Mouse (Mus musculus) heart, postnatal 0 days (tissue): ENCODE measurements at regions not wholly inside any gene's neighbourhood (a gene's known extent, or its start where the extent isn't known, plus 50 kb on each side); places are given as distances from the start of the nearest gene placed in this dataset.
"Not testable (repeated sequence)": the region's sequence is repeated elsewhere in the genome, so short reads cannot be mapped to it uniquely, and the experiment has no call there.

Experiments used
- ATAC-seq: fragments of 200-750 bp; cut with Nextera tagmentation; 2 replicates; pipeline ENCODE4 v1.8.0; 2017; ENCODE audit warnings: low read depth, moderate number of reproducible peaks, moderate library complexity; ENCODE audit not compliant: insufficient read depth
- DNase-seq: peaks from one replicate; pipeline ENCODE4 v3.0.0-alpha.2; 2016; ENCODE audit warnings: low spot score
- H3K27ac ChIP-seq: fragments of 300-500 bp; sonication (generic); 2 replicates; pipeline ENCODE4 v1.5.1; 2014; ENCODE audit warnings: low read depth, mild to moderate bottlenecking
- H3K27me3 ChIP-seq: fragments of 300-500 bp; sonication (generic); 2 replicates; pipeline ENCODE4 v1.6.1; 2014; ENCODE audit warnings: low read length, mixed read lengths; ENCODE audit not compliant: control insufficient read depth, insufficient read depth
- H3K36me3 ChIP-seq: fragments of 300-500 bp; sonication (generic); replicated peaks from 2 replicates; pipeline ENCODE4 v1.6.1; 2014; ENCODE audit warnings: low read length, mixed read lengths; ENCODE audit not compliant: control insufficient read depth, insufficient read depth
- H3K4me1 ChIP-seq: fragments of 300-500 bp; sonication (generic); 2 replicates; pipeline ENCODE4 v1.6.1; 2014; ENCODE audit warnings: antibody characterized with exemption; ENCODE audit not compliant: control insufficient read depth, insufficient read depth
- H3K4me2 ChIP-seq: fragments of 300-500 bp; sonication (generic); 2 replicates; pipeline ENCODE4 v1.6.1; 2014; ENCODE audit warnings: low read depth, mild to moderate bottlenecking, low read length, moderate library complexity
- H3K4me3 ChIP-seq: fragments of 300-500 bp; sonication (generic); 2 replicates; pipeline ENCODE4 v1.5.1; 2014; ENCODE audit warnings: low read depth, low read length
- H3K9ac ChIP-seq: fragments of 300-500 bp; sonication (generic); replicated peaks from 2 replicates; pipeline ENCODE4 v1.6.1; 2014; ENCODE audit warnings: low read depth, low read length, mixed read lengths
- H3K9me3 ChIP-seq: fragments of 300-500 bp; sonication (generic); replicated peaks from 2 replicates; pipeline ENCODE4 v1.6.1; 2016; ENCODE audit warnings: low read length; ENCODE audit not compliant: control insufficient read depth
- CTCF ChIP-seq: IDR thresholded peaks from 2 replicates; pipeline ENCODE4 v1.5.1; 2016; ENCODE audit warnings: antibody characterized with exemption, control low read depth, low read depth
- EP300 ChIP-seq: IDR thresholded peaks from 2 replicates; pipeline ENCODE4 v1.6.1; 2016; ENCODE audit warnings: antibody characterized with exemption, low read depth
- WGBS: fragments of 180-500 bp; shearing (Covaris S2); extraction: QIAGEN DNeasy Blood & Tissue Kit; methylation state at CpG from one replicate; pipeline ENCODE4 v1.1.7; 2014; 5-methylcytosine and 5-hydroxymethylcytosine counted together

DNA sequence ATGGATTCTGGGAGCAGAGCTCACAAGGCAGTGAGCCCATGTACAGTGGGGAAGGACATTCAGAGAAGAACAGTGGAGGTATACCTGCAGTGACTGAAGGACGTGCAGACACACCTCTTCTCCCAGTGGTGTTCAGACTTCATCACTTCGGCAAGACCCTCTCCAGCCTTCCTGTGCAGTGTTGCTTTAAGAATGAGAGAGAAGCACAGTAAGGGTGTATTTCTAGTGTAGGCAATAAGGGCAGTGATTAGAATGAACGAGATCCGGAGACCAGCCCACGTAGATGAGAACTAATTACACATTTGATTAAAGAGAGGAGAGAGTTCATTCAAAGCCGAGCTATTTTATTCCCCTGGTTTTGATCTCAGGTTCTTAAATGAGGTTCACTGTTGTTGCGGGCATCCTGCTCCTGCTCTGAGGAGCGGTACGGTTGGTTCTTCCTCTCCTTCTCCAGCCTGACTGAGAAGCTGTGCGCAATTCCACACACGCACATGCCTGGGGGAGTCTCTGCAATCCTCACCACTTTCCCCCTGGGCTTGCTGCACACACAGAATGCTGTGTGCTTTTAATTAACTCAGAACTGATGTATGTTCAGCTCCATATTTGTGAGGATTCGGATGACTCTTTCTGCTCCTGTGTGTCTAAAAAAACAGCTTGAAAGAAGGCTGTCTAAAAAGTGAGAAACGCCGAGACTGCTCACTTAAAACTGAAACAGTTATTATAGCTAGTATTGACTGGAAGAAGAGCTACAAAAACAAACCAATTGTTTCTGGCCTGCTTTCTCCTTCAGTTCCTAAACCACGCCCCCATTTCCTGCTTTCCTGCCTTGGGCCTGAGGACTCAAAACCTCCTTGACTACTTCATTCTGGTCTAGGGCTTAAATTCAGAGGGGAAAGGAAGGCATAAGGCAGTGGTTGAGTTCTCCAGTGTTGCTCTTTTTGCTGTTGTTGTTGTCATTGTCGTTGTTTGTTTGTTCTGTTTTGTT, 114.2 kb upstream of the Fhl2 start:
- H3K36me3 ChIP-seq, result no peaks in the 10 kb centered on the region
- H3K27me3 ChIP-seq, result no peaks in the 10 kb centered on the region
- peak overlapping the region; percentile 70 for H3K27ac ChIP-seq
- DNase-seq, result no peak
- WGBS, result 59% methylated on average over 16 of the region's 16 CpGs
- H3K9ac ChIP-seq, result no peak overlapping the region
- no peaks in the 10 kb centered on the region for H3K9me3 ChIP-seq
- H3K4me2 ChIP-seq, result peak overlapping the region; percentile 42
- TF ChIP-seq EP300 (no peak), CTCF (no peak)
- H3K4me1 ChIP-seq, result no peaks in the 10 kb centered on the region
- no peak for ATAC-seq
- H3K4me3 ChIP-seq, result 0 out of 2 replicates have a peak overlapping the region, but pooled peaks have one; percentile 9

DNA sequence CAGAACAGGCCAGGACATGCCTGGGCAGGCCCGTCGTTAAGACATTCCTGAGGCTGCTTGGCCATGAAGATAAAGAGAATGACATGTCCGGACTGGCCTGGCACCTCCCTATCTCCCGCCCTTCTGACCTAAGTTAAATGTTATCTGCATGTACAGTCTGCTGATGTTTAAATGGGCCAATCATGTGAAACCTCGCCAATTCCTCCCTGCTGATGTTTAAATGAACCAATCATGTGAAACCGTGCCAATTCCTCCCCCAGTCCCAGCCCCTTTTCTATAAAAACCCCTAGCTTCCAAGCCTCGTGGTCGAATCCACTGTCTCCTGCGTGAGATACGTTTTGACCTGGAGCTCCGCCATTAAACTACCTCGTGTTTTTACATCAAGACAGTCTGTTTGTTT, 119.5 kb upstream of the Fhl2 start:
- H3K27ac ChIP-seq, ATAC-seq: not testable (repeated sequence)
- 59% methylated on average over 12 of the region's 12 CpGs for WGBS

DNA sequence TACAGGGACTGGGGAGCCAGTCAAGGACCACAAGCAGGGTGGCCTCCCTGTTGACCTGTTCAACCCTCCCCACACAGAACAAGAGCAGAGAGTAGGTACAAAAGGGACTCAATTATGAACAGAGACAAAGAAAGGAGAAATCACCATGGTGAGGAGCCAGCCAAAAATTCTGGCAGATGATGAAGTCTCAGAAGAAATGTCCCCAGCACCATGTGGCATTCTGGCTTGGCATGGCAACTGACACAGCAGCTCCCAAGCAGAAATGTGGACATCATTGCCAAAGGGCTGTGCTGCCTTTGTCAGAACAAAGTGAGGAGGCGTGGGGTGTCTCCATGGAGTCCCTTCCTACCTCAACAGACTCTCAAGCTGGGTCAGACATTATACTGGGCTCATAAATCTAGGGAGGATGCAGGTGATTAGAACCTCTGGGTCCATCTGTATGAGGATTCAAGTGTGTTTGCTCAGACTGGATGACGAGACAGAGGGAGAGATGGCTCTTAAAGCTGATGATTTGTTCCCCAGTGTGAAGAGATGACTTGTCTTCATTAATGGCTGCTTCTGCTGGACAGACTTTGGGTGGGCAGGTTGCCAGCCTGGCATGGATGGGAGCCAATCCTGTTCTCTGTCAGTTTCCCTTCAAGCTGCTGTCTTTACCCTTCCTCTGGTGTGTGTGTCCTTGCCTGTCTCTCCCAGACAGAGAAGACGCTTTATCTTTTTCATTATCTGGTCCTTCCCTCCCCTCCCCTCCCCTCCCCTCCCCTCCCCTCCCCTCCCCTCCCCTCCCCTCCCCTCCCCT, 120.5 kb upstream of the Fhl2 start:
- ATAC-seq (no peak), DNase-seq (no peak)
- Histone ChIP-seq H3K9ac (no peak overlapping the region), H3K4me1 (no peaks in the 10 kb centered on the region), H3K27me3 (no peaks in the 10 kb centered on the region), H3K36me3 (no peaks in the 10 kb centered on the region), H3K9me3 (no peaks in the 10 kb centered on the region), H3K4me2 (no peak overlapping the region), H3K4me3 (no peak overlapping the region), H3K27ac (no peak overlapping the region)
- TF ChIP-seq CTCF, result no peak
- no peak for TF ChIP-seq EP300
- 50% methylated on average over 3 of the region's 3 CpGs for WGBS

More for the DNA sequence above, 119.5 kb upstream of the Fhl2 start:
- not testable (repeated sequence) for H3K4me3 ChIP-seq, DNase-seq, H3K9me3 ChIP-seq, H3K4me2 ChIP-seq, H3K36me3 ChIP-seq, H3K9ac ChIP-seq, H3K27me3 ChIP-seq, H3K4me1 ChIP-seq

DNA sequence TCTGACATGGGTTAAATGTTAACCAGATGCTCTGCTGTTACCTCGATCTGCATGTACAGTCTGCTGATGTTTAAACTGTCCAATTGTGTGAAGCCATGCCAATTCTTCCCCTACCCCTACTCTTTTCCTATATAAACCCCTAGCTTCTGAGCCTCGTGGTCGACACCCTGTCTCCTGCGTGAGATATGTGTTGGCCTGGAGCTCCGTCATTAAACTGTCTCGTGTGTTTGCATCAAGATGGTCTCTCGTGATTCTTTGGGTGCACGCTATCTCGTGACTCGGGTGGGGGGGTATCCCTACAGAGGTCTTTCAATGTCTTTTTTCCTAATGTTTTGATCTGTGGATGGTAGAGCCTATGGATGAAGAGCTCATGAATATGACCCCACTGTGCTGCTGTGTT, 110.9 kb upstream of the Nck2 start:
- H3K9me3 ChIP-seq, result peaks cover 19% of the 10 kb centered on the region
- H3K4me1 ChIP-seq, H3K27ac ChIP-seq, H3K27me3 ChIP-seq, ATAC-seq, H3K36me3 ChIP-seq, H3K4me2 ChIP-seq, H3K9ac ChIP-seq, H3K4me3 ChIP-seq, DNase-seq: not testable (repeated sequence)
- 90% methylated on average over 10 of the region's 10 CpGs for WGBS

DNA sequence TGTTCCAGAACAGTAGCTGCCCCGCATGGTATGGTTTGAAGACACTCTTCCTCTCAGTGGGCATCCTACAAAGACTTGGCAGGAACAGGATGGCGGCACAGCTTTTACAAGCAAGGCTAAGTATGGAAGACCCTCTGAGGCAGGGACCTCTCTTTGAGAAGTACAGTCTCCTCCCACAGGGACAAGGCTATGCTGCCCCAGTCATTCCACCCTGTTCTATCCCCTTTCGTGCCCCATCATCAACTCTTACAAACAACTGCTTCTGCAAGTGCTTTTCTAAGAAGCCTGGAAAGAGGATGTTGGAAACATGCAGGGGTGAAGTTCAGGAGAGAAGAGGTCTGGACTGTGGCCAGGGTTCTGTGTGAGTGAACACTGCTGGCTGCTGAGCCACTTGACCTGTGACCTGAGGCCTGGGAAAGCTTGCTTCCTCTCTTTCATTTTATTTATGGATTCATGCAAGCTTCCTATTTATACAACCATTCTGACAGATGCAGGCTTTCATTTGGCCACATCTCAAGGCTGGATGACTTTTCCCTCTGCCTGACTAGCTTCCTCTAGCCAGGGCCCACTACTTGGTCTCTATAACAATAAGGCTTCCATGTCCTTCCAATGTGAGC, 107.1 kb upstream of the Nck2 start:
- 0 out of 2 replicates have a peak, but pooled peaks cover 7% of the 10 kb centered on the region for H3K4me1 ChIP-seq
- H3K4me3 ChIP-seq, result no peak overlapping the region
- WGBS, result 68% methylated on average over 3 of the region's 3 CpGs
- peaks cover 17% of the 10 kb centered on the region for H3K9me3 ChIP-seq
- TF ChIP-seq CTCF, result no peak
- TF ChIP-seq EP300, result peak; percentile 67; the same call in 1 of the 2 replicates
- no peak overlapping the region for H3K4me2 ChIP-seq
- peak overlapping the region; percentile 73 for H3K27ac ChIP-seq
- no peaks in the 10 kb centered on the region for H3K27me3 ChIP-seq
- H3K36me3 ChIP-seq, result no peaks in the 10 kb centered on the region
- DNase-seq (peak; percentile 60), ATAC-seq (peak; percentile 60)
- H3K9ac ChIP-seq, result no peak overlapping the region
